Mouse (Mus musculus) bone marrow macrophage, adult 2 months (primary cell): ENCODE measurements around the gene Tmem198. TPM values are rescaled to one million over a fixed set of nuclear protein-coding genes. Genes with fewer than 3 reads are reported as not detected.

Experiments
- H3K27ac ChIP-seq: 2 replicates; pipeline ENCODE4 v1.5.1; 2012; ENCODE audit warnings: low read depth, low read length; ENCODE audit not compliant: insufficient read depth
- H3K4me1 ChIP-seq: 2 replicates; pipeline ENCODE4 v1.6.1; 2012; ENCODE audit warnings: low read length; ENCODE audit not compliant: control insufficient read depth, insufficient read depth
- H3K4me3 ChIP-seq: 2 replicates; pipeline ENCODE4 v1.5.1; 2012; ENCODE audit warnings: mild to moderate bottlenecking, low read length, moderate library complexity; ENCODE audit not compliant: insufficient read depth
- CTCF ChIP-seq: IDR thresholded peaks from 2 replicates; pipeline ENCODE4 v1.5.1; 2012; ENCODE audit warnings: low read depth, mild to moderate bottlenecking, low read length, moderate library complexity
- POLR2A ChIP-seq: IDR thresholded peaks from 2 replicates; pipeline ENCODE4 v1.6.1; 2012; ENCODE audit warnings: mild to moderate bottlenecking, low read depth, low read length, borderline replicate concordance
- polyA plus RNA-seq: library from polyadenylated mRNA; stranded (reverse); fragments of >200 nt; gene quantifications from 2 replicates; pipeline ENCODE4 v1.2.4, GENCODE M21; 2012; ENCODE audit not compliant: missing spikeins, insufficient read depth, insufficient read length

Gene Tmem198
- polyA plus RNA-seq, 1 experiment, result not detected

DNA sequence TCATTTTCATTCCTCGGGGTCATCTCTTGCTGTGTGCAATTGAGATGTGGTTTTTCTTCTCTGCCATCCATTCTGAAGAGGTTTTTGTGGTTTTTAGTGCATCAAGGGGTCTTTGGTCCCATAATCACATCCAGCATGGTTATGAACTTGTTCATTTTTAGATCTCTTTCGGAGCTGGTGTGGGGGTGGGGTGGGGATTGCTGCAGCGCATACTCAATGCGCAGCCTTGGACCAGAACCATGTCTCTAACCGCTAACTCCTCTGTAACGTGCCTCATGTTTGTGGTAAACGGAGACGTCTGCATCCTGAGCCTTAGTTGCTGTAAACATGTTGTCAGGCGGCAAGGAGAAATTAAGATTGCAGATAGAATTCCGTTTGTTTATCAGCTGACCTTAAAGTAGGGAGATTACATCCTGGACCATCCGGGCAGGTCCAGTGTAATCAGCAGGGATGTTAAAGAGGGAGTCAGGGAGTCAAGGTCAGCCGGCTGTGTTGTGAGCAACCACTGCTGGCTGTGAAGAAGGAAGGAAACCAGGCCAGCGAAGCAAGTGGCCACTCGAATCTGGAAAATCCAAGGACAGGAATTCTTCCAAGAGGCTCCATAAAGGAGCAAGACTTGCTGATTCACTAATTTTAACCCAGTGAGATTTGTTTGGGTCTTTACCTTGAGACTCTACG lies 37.5 kb downstream of the Tmem198 start:
- Histone ChIP-seq H3K4me3 (no peak overlapping the region), H3K27ac (no peak overlapping the region), H3K4me1 (peaks cover 3% of the 10 kb centered on the region)
- TF ChIP-seq POLR2A (no peak), CTCF (no peak)

DNA sequence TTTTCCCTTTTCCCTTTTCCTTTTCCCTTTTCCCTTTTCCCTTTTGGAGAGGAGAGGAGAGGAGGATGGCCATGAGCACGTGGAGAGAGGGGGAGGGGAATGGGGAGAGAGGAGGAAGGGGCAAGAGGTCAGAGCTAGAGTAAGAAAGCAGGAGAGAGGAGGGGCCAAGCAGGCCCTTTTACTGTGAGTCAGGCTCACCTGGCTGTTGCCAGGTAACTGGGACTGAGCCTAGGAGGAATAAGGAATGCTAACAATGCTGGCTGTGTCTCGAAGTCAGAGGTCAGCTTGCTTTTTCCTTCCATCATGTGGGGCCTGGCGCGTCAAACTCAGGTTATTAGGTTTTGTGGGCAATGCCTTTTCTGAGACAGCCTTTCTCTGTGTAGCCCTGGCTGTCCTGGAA lies 38.7 kb downstream of the Tmem198 start:
- peaks cover 8% of the 10 kb centered on the region for H3K4me1 ChIP-seq
- TF ChIP-seq CTCF (no peak), POLR2A (no peak)

DNA sequence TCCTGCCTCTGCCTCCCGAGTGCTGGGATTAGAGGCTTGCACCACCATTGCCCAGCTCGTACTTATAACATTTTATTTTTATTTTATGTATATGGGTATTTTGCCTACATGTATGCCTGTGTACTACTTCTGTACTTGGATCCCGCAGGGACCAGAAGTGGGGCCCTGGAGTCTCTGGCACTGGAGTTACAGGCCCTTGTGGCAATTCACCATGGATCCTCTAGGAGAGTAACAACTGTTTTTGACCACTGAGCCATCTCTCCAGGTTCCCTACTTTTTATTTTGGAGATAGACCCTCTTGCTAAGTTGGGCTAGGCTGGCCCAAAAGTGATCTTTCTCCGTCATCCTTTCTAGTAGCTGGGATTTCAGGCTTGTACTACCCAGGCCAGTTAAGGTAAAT lies 39.1 kb downstream of the Tmem198 start:
- H3K4me3 ChIP-seq, result no peak overlapping the region
- no peak overlapping the region for H3K27ac ChIP-seq
- H3K4me1 ChIP-seq, result peaks cover 11% of the 10 kb centered on the region
- TF ChIP-seq POLR2A (no peak), CTCF (no peak)

More for the DNA sequence above, 38.7 kb downstream of the Tmem198 start:
- no peak overlapping the region for H3K27ac ChIP-seq
- H3K4me3 ChIP-seq, result no peak overlapping the region

DNA sequence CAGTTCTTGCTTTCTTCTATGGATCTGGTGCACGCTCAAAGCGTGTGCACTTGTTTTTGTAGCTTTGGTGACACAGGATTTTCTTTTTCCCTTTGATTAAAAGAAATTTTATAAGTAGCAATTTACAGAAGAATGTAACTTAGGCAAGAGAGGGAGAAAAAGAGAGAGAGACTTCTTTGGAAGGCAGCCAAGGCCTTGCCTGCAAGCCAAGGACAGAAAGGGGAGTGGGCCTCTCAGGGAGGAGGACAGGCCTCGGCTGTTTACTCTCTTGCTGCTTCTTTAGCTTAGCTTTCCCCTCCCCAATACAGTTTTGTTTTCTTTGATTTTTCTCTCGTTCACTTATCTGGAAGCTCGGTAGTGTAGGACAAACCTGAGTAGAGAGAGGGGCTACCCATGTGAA lies 40.2 kb downstream of the Tmem198 start:
- TF ChIP-seq CTCF (no peak), POLR2A (no peak)
- Histone ChIP-seq H3K4me3 (no peak overlapping the region), H3K4me1 (peaks cover 20% of the 10 kb centered on the region), H3K27ac (no peak overlapping the region)

DNA sequence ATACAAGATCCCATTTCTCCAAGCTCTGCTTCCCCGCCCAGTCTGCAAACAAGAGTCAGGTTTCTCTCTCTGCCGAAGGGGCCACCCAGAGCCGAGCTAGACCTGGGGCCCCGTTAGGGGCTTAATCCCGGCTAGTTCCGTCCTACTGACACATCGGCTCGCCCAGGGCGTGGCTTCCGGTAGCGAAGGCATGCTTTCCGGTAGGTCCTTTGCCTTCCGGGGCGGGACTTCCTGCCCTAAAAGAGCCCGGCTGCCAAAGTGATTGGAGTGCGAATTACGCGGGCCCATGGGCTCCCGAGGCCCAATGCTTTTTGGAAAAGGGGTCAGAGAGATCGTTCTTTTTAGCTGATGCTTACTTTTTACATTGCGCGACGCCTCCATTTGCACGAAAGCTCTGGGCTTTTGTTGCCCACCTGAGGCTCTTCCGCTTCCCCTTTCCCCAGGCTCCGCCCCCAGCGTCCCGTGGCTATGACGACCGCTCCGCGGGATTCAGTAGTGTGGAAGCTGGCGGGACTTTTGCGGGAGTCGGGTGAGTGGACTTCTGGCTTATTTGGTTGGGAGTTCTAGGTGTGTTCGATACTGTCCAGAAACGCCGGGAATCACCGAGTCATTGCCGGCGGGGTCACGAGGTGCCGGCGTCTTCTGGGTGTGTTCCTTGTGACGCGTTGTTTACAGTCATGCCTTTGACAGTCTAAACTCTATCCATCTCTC lies 42.1 kb downstream of the Tmem198 start, which contains the start of gene Stk11ip:
Stk11ip (plus strand) TSS at position 209 of the 711 bp plus-strand sequence.
- peak within 1 kb of the TSS; percentile 87 for H3K27ac ChIP-seq
- peaks cover 25% of the 10 kb centered on the region for H3K4me1 ChIP-seq
- TF ChIP-seq CTCF, result no peak
- TF ChIP-seq POLR2A, result 0 out of 2 replicates have a peak, but pooled peaks have one; percentile 68
- peak within 1 kb of the TSS; percentile 67 for H3K4me3 ChIP-seq

DNA sequence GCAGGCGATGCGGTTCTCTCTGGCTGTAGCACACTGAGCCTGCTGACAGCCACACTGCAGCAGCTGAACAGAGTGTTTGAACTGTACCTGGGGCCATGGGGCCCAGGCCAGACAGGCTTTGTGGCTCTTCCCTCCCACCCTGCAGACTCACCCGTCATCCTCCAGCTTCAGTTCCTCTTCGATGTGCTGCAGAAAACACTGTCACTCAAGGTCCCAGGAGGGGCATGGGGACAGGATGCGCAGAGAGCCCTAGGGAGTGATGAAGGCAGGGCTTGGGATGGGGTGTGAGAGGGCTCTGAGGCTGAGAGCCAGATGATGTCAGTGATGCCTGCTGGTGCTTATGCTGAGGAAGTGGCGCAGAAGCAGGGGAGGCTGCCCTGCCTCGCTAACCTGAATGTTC lies 45.3 kb downstream of the Tmem198 start:
- TF ChIP-seq POLR2A (no peak), CTCF (no peak)
- H3K4me1 ChIP-seq, result peaks cover 25% of the 10 kb centered on the region
- H3K4me3 ChIP-seq, result no peak overlapping the region
- no peak overlapping the region for H3K27ac ChIP-seq

DNA sequence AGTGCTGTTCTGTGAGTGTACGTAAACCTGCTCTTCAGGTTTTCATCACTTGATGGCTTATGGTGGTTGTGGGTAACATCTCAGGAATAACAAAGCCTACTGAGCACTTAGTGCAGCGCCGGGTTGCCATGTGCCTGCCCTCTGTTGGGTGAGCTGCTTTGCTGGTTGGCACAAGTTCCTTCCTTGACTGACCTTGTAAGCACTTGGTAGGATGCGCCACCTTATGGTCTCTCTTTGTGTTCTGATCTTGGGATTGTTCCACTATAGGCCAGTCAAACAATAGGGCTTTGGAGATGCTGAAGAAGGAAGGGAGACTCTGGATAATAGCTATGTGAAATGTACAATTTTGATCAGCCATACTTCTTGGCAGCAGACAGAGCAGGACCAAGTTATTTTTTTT lies 51.2 kb downstream of the Tmem198 start:
- Histone ChIP-seq H3K4me3 (no peak overlapping the region), H3K4me1 (peaks cover 18% of the 10 kb centered on the region), H3K27ac (no peak overlapping the region)
- TF ChIP-seq CTCF, result no peak
- TF ChIP-seq POLR2A, result no peak

DNA sequence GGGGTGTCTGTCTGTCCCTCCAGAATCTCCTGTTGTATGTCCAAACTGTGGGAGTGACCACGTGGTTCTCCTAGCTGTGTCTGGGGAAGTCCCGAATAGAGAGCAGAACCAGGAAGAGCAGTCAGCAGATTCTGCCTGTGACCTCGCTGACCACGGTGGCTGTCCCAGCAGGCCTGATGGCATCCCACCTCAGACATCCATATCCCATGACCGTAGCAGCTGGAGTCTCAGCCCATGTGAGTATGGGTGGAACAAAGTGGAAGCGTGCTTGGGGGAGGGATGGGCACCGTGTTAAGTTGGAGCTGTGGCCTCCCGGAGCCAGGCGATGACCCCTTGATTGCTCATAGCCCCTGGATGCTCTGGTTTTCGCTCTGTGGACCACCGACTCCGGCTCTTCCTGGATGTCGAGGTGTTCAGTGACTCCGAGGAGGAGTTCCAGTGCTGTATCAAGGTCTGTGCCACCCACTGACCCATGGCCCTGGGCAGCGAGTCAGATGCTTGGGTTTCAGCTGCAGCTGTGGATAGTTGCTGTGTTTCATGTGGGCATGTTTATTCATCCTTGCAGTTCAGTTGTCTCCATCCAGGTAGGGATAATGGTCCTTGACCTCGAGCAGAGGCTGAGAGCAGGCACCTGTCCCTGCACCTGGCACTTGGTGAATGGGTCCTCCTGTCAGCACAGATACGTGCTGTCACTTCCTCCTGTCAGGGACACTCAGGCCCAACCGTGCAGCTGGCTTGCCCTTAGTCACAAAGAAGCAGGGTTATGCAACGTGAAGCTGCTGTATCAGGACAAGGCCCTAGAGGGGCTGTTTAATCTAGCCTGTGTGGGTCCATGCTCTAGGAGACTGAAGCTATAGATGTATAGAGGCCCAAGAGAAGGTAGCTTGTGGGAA lies 53.2 kb downstream of the Tmem198 start:
- Histone ChIP-seq H3K27ac (no peak overlapping the region), H3K4me3 (no peak overlapping the region), H3K4me1 (peaks cover 18% of the 10 kb centered on the region)
- TF ChIP-seq CTCF (no peak), POLR2A (no peak)

DNA sequence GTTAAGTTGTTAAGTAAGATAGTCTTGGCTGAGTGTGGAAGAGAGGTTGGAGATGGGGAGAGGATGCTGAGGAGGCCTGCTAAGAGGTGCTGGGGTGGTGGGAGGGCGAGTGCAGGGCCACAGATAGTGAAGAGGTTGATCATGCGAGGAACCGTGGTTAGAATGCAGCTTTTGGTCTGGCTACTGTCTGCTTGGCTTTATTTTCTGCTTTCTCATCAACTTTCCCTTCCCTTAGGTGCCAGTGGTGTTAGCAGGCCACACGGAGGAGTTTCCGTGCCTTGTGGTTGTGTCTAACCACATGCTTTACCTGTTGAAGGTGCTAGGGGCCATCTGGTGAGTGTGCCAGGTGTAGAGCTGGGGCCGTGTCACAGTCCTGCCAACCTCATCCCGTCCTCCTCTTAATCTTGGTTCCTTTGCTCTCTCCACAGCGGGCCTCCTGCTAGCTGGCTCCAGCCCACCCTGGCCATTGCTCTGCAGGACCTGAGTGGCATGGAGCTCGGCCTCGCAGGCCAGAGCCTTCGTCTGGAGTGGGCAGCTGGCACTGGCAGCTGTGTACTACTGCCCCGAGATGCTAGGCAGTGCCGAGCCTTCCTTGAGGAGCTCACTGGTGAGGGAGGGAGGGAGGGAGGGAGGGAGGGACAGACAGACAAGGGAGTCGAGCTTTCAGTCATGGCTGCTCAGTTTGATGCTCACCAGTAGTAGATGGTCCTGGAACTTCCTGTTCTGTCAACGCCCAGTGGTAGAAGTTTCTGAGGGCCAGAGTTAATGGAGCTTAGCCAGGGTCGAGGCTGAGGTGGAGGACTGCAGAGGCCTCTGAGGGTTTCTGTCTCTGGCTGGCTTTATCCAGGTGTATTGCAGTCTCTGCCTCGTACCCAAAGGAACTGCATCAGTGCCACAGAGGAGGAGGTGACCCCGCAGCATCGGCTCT lies 54.3 kb downstream of the Tmem198 start:
- Histone ChIP-seq H3K4me3 (no peak overlapping the region), H3K27ac (no peak overlapping the region), H3K4me1 (peaks cover 18% of the 10 kb centered on the region)
- TF ChIP-seq POLR2A, result no peak
- no peak for TF ChIP-seq CTCF

Other genes starting within 250 kb of the Tmem198 start
- not detected in 2 replicates for gene A630095N17Rik, start 247.4 kb upstream of the Tmem198 start, polyA plus RNA-seq
- 6.7 and 10.7 TPM in 2 replicates for gene Dnajb2, start 243.1 kb upstream of the Tmem198 start, polyA plus RNA-seq
- 0.60 and 0.94 TPM in 2 replicates for gene Ptprn, start 215.0 kb upstream of the Tmem198 start, polyA plus RNA-seq
- gene Resp18, start 201.1 kb upstream of the Tmem198 start, polyA plus RNA-seq, result not detected in 2 replicates
- 39.3 and 43.3 TPM in 2 replicates for gene Dnpep, start 161.5 kb upstream of the Tmem198 start, polyA plus RNA-seq
- gene Des, start 119.2 kb upstream of the Tmem198 start, polyA plus RNA-seq, result 0.70 TPM in 1 of 2 replicates, not detected in the other
- gene Speg, start 104.2 kb upstream of the Tmem198 start, polyA plus RNA-seq, result 32.4 and 36.2 TPM in 2 replicates
- gene Gmppa, start 43.6 kb upstream of the Tmem198 start, polyA plus RNA-seq, result 79.2 and 89.6 TPM in 2 replicates
- gene Asic4, start 29.1 kb upstream of the Tmem198 start, polyA plus RNA-seq, result not detected in 2 replicates
- 0.95 and 1.3 TPM in 2 replicates for gene Chpf, start 225 bp upstream of the Tmem198 start, polyA plus RNA-seq
- gene Obsl1, start 26.9 kb downstream of the Tmem198 start, polyA plus RNA-seq, result 0.33 TPM in 1 of 2 replicates, not detected in the other
- gene Inha, start 27.5 kb downstream of the Tmem198 start, polyA plus RNA-seq, result not detected in 2 replicates
- gene Stk11ip, start 42.0 kb downstream of the Tmem198 start, polyA plus RNA-seq, result 45.6 and 49.3 TPM in 2 replicates
- 3.0 and 3.1 TPM in 2 replicates for gene Slc4a3, start 66.7 kb downstream of the Tmem198 start, polyA plus RNA-seq